Mouse (Mus musculus) cerebellum, adult 2 months (tissue): ENCODE measurements around the gene Oprd1. TPM values are rescaled to one million over a fixed set of nuclear protein-coding genes. Genes with fewer than 3 reads are reported as not detected.

Experiments
- DNase-seq, 2 experiments: peaks; one replicate each; pipeline ENCODE4 v3.0.0; 2021
- H3K27ac ChIP-seq: fragments of 200-500 bp; 2 replicates; pipeline ENCODE4 v1.5.1; 2012; ENCODE audit warnings: low read length, control low read depth, inconsistent platforms; ENCODE audit not compliant: insufficient read depth
- H3K27me3 ChIP-seq: fragments of 200-500 bp; 2 replicates; pipeline ENCODE4 v1.6.1; 2012; ENCODE audit warnings: inconsistent platforms, mild to moderate bottlenecking, low read length, moderate library complexity; ENCODE audit not compliant: control insufficient read depth, insufficient read depth
- H3K4me1 ChIP-seq: fragments of 200-500 bp; 2 replicates; pipeline ENCODE4 v1.6.1; 2011; ENCODE audit warnings: low read length; ENCODE audit not compliant: control insufficient read depth, insufficient read depth
- H3K4me3 ChIP-seq: fragments of 200-500 bp; replicated peaks from 2 replicates; pipeline ENCODE3; 2011; ENCODE audit warnings: mild to moderate bottlenecking, low read depth, low read length, control low read depth; ENCODE audit not compliant: insufficient read depth
- CTCF ChIP-seq: fragments of 200-500 bp; IDR thresholded peaks from 2 replicates; pipeline ENCODE4 v1.5.1; 2011; ENCODE audit warnings: low read depth, mild to moderate bottlenecking, control low read depth, low read length, moderate library complexity, borderline replicate concordance; ENCODE audit not compliant: insufficient read depth
- POLR2A ChIP-seq: fragments of 200-500 bp; IDR thresholded peaks from 2 replicates; pipeline ENCODE4 v1.6.1; 2011; ENCODE audit warnings: low read length, control low read depth, borderline replicate concordance; ENCODE audit not compliant: insufficient read depth
- WGBS: fragments of 180-500 bp; shearing (Covaris S2); methylation state at CpG from one replicate; pipeline ENCODE4 v1.1.7; 2018; 5-methylcytosine and 5-hydroxymethylcytosine counted together
- polyA plus RNA-seq: library from polyadenylated mRNA; depleted of rRNA; stranded (reverse); fragments of >200 nt; gene quantifications from 2 replicates; pipeline ENCODE4 v1.2.3, GENCODE M21; 2012

The Oprd1 gene
- polyA plus RNA-seq, 1 experiment = 3.0 TPM

GRCm38 (mm10) chr4:132132297-132132696 is 12.0 kb downstream of the Oprd1 start:
- H3K4me3 ChIP-seq = no peak overlapping the region
- H3K27ac ChIP-seq = no peak overlapping the region
- peaks cover 2% of the 10 kb centered on the region; the same call in 1 of the 2 replicates for H3K4me1 ChIP-seq
- H3K27me3 ChIP-seq = no peaks in the 10 kb centered on the region
- TF ChIP-seq POLR2A (no peak), CTCF (no peak)
- WGBS = 93% methylated on average over 7 of the region's 7 CpGs
- no peak for DNase-seq

GRCm38 (mm10) chr4:132131790-132132189 is 12.5 kb downstream of the Oprd1 start:
- Histone ChIP-seq H3K27ac (no peak overlapping the region), H3K4me1 (peaks cover 2% of the 10 kb centered on the region; the same call in 1 of the 2 replicates), H3K27me3 (no peaks in the 10 kb centered on the region), H3K4me3 (no peak overlapping the region)
- WGBS = 87% methylated on average over 7 of the region's 7 CpGs
- TF ChIP-seq CTCF = no peak
- no peak for TF ChIP-seq POLR2A
- no peak for DNase-seq

DNA sequence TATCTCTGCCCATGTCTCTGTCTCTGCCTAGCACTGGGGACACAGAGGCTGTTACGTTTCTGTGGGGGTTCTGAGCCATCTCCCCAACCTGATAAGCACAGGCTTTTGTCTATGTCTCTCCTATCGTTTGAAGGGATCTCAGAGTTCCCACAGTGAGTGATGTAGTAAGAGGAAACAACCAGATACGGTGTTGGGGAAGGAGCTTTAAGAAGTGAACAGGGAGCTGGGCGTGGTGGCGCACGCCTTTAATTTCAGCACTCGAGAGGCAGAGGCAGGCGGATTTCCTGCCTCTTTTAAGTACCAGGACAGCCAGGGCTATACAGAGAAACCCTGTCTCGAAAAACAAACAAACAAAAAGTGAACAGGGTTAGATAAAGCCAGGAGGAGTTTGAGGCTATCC is 13.2 kb downstream of the Oprd1 start:
- Histone ChIP-seq H3K27ac (no peak overlapping the region), H3K27me3 (no peaks in the 10 kb centered on the region), H3K4me3 (no peak overlapping the region), H3K4me1 (peaks cover 2% of the 10 kb centered on the region; the same call in 1 of the 2 replicates)
- WGBS = 93% methylated on average over 9 of the region's 9 CpGs
- TF ChIP-seq POLR2A (no peak), CTCF (no peak)
- DNase-seq = no peak

DNA sequence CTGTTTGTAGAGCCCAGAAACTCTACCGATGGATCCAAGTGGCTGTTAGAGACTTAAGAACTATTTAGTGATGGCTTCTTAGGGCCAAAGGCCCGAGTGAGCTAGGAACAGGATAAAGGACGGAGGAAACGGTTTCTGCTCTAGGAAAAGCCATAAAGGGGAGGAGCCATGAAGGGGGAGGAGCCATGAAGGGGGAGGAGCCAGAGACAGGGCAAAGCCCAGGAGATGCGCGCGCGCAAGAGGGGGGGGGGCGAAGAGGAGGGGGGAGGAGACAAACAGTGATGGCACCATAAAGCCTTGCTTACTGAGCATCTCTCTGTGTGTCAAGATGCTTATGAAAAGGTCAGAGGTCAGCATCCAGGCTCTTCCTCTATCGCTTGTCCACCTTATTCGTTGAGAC is 13.6 kb downstream of the Oprd1 start:
- Histone ChIP-seq H3K27ac (no peak overlapping the region), H3K4me3 (no peak overlapping the region), H3K4me1 (peaks cover 2% of the 10 kb centered on the region; the same call in 1 of the 2 replicates), H3K27me3 (no peaks in the 10 kb centered on the region)
- WGBS = 86% methylated on average over 11 of the region's 11 CpGs
- TF ChIP-seq CTCF = no peak
- no peak for TF ChIP-seq POLR2A
- DNase-seq = no peak

DNA sequence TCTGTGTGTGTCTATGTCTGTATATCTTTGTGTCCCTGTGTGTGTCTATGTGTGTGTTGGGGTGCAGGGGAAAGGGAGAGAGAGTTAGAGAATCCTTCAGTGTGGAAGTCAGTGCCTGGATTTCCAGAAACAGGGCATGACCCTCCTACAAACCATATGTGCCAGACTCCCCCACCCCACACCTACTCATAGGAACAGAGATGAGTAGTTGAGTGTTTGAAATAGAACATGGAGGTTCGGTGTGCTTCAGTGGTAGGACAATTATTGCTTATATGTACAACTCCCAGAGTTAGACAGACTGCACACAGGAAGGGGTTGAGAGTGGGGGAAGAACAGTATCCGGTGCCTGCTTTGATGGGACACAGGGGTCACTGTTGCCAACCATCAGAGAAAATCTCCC is 14.2 kb downstream of the Oprd1 start:
- Histone ChIP-seq H3K4me3 (no peak overlapping the region), H3K4me1 (peaks cover 2% of the 10 kb centered on the region; the same call in 1 of the 2 replicates), H3K27ac (no peak overlapping the region), H3K27me3 (no peaks in the 10 kb centered on the region)
- no peak for DNase-seq
- TF ChIP-seq POLR2A = no peak
- TF ChIP-seq CTCF = no peak
- WGBS = 95% methylated on average over 2 of the region's 2 CpGs

GRCm38 (mm10) chr4:132128997-132129636 is 15.2 kb downstream of the Oprd1 start:
- Histone ChIP-seq H3K27me3 (no peaks in the 10 kb centered on the region), H3K27ac (no peak overlapping the region), H3K4me3 (no peak overlapping the region), H3K4me1 (peaks cover 2% of the 10 kb centered on the region; the same call in 1 of the 2 replicates)
- WGBS = 12% methylated on average over 6 of the region's 6 CpGs
- DNase-seq = no peak
- TF ChIP-seq CTCF (no peak), POLR2A (no peak)

- no peak overlapping the region for H3K4me3 ChIP-seq
- H3K27me3 ChIP-seq = no peaks in the 10 kb centered on the region
- H3K27ac ChIP-seq = no peak overlapping the region
- H3K4me1 ChIP-seq = no peaks in the 10 kb centered on the region
- no peak for TF ChIP-seq CTCF
- no peak for TF ChIP-seq POLR2A
- no peak for DNase-seq
- WGBS = 80% methylated on average over 8 of the region's 8 CpGs
Observed at GRCm38 (mm10) chr4:132127091-132127490, 17.2 kb downstream of the Oprd1 start.

DNA sequence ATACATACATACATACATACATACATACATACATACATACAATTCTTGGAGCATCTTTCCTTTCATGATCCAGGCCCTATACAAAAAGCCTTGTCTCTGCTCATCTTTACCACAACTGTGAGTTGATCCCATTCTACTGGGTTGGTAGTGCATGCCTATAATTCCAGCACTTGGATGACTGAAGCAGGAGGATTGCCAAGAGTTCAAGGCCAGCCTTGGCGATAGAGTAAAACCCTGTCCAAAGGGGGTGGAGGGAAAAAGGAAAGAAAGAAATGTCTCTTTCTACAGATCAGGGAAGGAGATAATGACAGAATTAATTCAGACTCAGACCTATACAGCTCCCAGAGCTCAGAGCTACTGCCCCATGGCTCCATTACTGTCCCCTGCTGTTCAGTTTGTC is 21.1 kb downstream of the Oprd1 start:
- WGBS = 33% methylated on average over 1 of the region's 1 CpGs
- DNase-seq = no peak
- TF ChIP-seq POLR2A = no peak
- TF ChIP-seq CTCF = no peak
- Histone ChIP-seq H3K27me3 (no peaks in the 10 kb centered on the region), H3K27ac (no peak overlapping the region), H3K4me1 (no peaks in the 10 kb centered on the region), H3K4me3 (no peak overlapping the region)
